Mouse (Mus musculus) midbrain, embryonic 15.5 days (tissue): Measurements from ENCODE around the gene Ifna1. TPM values are rescaled to one million over a fixed set of nuclear protein-coding genes. Genes with fewer than 3 reads are reported as not detected.
"Not testable (repeated sequence)": the region's sequence is repeated elsewhere in the genome, so short reads cannot be mapped to it uniquely, and the experiment has no call there.

Source experiments
- ATAC-seq: fragments of 200-750 bp; cut with Nextera tagmentation; replicated peaks from 2 replicates; pipeline ENCODE4 v1.8.0; 2017; ENCODE audit warnings: moderate TSS enrichment
- H3K27ac ChIP-seq: fragments of 300-500 bp; sonication (generic); 2 replicates; pipeline ENCODE4 v1.5.1; 2015; ENCODE audit warnings: mild to moderate bottlenecking, inconsistent platforms
- H3K27me3 ChIP-seq: fragments of 300-500 bp; sonication (generic); replicated peaks from 2 replicates; pipeline ENCODE4 v1.6.1; 2015; ENCODE audit warnings: inconsistent platforms
- H3K36me3 ChIP-seq: fragments of 300-500 bp; sonication (generic); replicated peaks from 2 replicates; pipeline ENCODE4 v1.6.1; 2015; ENCODE audit warnings: inconsistent platforms
- H3K4me1 ChIP-seq: fragments of 300-500 bp; sonication (generic); 2 replicates; pipeline ENCODE4 v1.6.1; 2015; ENCODE audit warnings: inconsistent platforms
- H3K4me2 ChIP-seq: fragments of 300-500 bp; sonication (generic); 2 replicates; pipeline ENCODE4 v1.6.1; 2015; ENCODE audit warnings: inconsistent platforms, mild to moderate bottlenecking, moderate library complexity
- H3K4me3 ChIP-seq: fragments of 300-500 bp; sonication (generic); 2 replicates; pipeline ENCODE4 v1.5.1; 2015; ENCODE audit warnings: mild to moderate bottlenecking, inconsistent platforms
- H3K9ac ChIP-seq: fragments of 300-500 bp; sonication (generic); 2 replicates; pipeline ENCODE4 v1.6.1; 2015; ENCODE audit warnings: mild to moderate bottlenecking, inconsistent platforms
- H3K9me3 ChIP-seq: fragments of 300-500 bp; sonication (generic); 2 replicates; pipeline ENCODE4 v1.6.1; 2016; ENCODE audit warnings: inconsistent platforms
- WGBS: fragments of 180-500 bp; shearing (Covaris S2); methylation state at CpG from one replicate; pipeline ENCODE4 v1.1.7; 2015; ENCODE audit warnings: mixed read lengths; 5-methylcytosine and 5-hydroxymethylcytosine counted together
- polyA plus RNA-seq: library from polyadenylated mRNA; unstranded; fragments of >200 nt; fragmentation: Nextera tagmentation; extraction: Ambion mirVana; gene quantifications from 2 replicates; pipeline ENCODE4 v1.2.1, GENCODE M21; 2015

Ifna1 gene
- polyA plus RNA-seq, result not detected in 2 replicates

DNA sequence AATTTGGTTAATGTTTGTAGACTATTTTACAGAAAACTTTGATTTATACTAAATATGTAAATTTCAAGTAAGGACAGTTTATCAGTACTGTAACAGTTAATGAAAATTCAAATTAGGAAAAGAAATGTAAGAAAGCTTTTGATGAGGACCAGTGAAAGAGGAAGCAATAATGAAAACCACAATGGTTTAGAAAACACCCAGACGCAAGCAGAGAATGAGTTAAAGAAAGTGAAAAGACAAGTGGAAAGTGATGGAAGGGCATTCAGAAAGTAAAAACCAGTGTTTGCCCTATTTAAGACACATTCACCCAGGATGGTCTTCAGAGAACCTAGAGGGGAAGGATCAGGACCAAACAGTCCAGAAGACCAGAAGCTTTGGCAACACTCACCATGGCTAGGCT lies at the start of gene Ifna1:
Gene Ifna1, plus strand, starts transcription at position 390 of the 400 bp plus-strand sequence.
- 73% methylated on average over 1 of the region's 1 CpGs for WGBS
- H3K36me3 ChIP-seq, result no peaks in the 10 kb centered on the region
- H3K9ac ChIP-seq, result no peak within 1 kb of the TSS
- H3K27me3 ChIP-seq, result no peaks in the 10 kb centered on the region
- no peak within 1 kb of the TSS for H3K27ac ChIP-seq
- H3K4me3 ChIP-seq, result no peak within 1 kb of the TSS
- no peaks in the 10 kb centered on the region for H3K4me1 ChIP-seq
- no peaks in the 10 kb centered on the region for H3K9me3 ChIP-seq
- no peak within 1 kb of the TSS for H3K4me2 ChIP-seq
- no peak for ATAC-seq

DNA sequence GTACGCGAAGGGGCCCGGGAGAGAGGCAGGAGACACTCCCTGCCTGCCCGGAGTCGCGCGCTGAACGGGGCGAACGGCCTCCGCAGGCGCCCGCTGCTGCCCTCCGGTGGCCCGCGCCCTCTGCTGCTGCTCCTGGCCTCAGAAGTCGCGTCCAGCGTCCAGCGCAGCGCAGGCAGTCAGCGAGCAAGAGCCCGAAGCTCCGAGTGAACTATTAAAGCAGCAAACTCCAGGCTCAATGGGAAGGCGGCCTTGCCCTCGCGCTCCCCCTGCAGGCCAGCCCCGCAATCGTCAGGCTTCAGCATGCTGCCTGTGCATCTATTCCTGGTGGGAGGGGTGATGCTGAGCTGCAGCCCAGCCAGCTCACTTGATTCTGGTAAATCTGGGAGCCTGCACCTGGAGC lies 46.9 kb upstream of the Ifna1 start, which contains the start of gene Gm13287:
Gene Gm13287, plus strand, starts transcription at position 301 of the 400 bp plus-strand sequence.
- no CpG with 5 or more reads among the region's 29 CpGs for WGBS
- not testable (repeated sequence) for H3K4me3 ChIP-seq, H3K9me3 ChIP-seq, H3K36me3 ChIP-seq, H3K27ac ChIP-seq, H3K27me3 ChIP-seq, H3K4me2 ChIP-seq, H3K9ac ChIP-seq, H3K4me1 ChIP-seq, ATAC-seq

DNA sequence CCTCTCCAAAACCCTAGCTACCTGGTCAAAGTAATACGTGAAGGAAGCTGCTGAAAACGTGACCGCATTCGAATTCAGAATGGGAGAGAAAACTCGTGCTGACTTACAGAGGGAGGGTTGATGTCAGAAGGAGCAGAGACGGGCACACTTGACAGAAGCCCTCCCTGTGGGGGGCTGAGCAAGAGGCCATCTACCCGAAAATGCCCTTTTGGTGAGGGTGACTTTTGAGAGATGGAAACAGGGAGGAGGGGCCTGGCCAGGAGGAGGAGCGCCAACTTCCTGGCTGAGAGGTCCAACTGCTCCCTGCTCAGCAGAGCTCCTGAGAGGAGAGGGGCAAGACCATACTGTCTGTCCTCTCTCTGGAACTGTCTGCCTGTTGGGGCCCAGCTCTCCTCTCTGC lies 44.7 kb upstream of the Ifna1 start, which contains the start of gene Gm13288:
Gene Gm13288, plus strand, starts transcription at position 301 of the 400 bp plus-strand sequence.
- H3K9ac ChIP-seq, H3K27me3 ChIP-seq, H3K27ac ChIP-seq, ATAC-seq, H3K4me1 ChIP-seq, H3K36me3 ChIP-seq, H3K9me3 ChIP-seq: not testable (repeated sequence)
- peak within 1 kb of the TSS; percentile 43 for H3K4me2 ChIP-seq
- peak within 1 kb of the TSS; percentile 22; the same call in 1 of the 2 replicates for H3K4me3 ChIP-seq
- no CpG with 5 or more reads among the region's 8 CpGs for whole genome bisulfite sequencing

DNA sequence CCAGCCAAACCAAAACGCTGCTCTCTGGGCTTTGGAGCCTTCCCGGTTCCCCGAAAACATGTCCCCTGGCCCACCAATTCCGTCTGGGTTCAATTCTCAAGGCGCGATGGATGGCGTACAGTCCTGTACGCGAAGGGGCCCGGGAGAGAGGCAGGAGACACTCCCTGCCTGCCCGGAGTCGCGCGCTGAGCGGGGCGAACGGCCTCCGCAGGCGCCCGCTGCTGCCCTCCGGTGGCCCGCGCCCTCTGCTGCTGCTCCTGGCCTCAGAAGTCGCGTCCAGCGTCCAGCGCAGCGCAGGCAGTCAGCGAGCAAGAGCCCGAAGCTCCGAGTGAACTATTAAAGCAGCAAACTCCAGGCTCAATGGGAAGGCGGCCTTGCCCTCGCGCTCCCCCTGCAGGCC lies 44.1 kb upstream of the Ifna1 start:
- H3K27ac ChIP-seq, H3K36me3 ChIP-seq, H3K9ac ChIP-seq, H3K27me3 ChIP-seq, ATAC-seq, H3K4me1 ChIP-seq, H3K9me3 ChIP-seq: not testable (repeated sequence)
- Histone ChIP-seq H3K4me3 (peak overlapping the region; percentile 22; the same call in 1 of the 2 replicates), H3K4me2 (peak overlapping the region; percentile 43)
- WGBS, result 0% methylated on average over 1 of the region's 34 CpGs

DNA sequence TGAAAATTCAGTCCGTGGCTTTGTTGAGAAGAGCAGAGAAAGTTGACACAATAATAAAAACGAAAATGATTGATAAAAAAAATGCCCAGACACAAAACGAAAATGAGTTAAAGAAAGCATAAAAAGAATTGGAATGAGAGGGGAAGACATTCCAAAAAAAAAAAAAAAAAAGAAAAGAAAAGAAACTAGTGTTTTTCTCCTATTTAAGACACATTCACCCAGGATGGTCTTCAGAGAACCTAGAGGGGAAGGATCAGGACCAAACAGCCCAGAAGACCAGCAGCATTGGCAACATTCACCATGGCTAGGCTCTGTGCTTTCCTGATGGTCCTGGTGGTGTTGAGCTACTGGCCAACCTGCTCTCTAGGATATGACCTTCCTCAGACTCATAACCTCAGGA lies 34.0 kb upstream of the Ifna1 start, which contains the start of gene Ifna7:
Gene Ifna7, plus strand, starts transcription at position 301 of the 400 bp plus-strand sequence.
- no peaks in the 10 kb centered on the region for H3K27me3 ChIP-seq
- H3K36me3 ChIP-seq, result no peaks in the 10 kb centered on the region
- no peaks in the 10 kb centered on the region for H3K4me1 ChIP-seq
- ATAC-seq, result no peak
- no peak within 1 kb of the TSS for H3K4me2 ChIP-seq
- no peak within 1 kb of the TSS for H3K27ac ChIP-seq
- H3K9ac ChIP-seq, result no peak within 1 kb of the TSS
- no peak within 1 kb of the TSS for H3K4me3 ChIP-seq
- H3K9me3 ChIP-seq, result no peaks in the 10 kb centered on the region
- 61% methylated on average over 3 of the region's 3 CpGs for WGBS

DNA sequence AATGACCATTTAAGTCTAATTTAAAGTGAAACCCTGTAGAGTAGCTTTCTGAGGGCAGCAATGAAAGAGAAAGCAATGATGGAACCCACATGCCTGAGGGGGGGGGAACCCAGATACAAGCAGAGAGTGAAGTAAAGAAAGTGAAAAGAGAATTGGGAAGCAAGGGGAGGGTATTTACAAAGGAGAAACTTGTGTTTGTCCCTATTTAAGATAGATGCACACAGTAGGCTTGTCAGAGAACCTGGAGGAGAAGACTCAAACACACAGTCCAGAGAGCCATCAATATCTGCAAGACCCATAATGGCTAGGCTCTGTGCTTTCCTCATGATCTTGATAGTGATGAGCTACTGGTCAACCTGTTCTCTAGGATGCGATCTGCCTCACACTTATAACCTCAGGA lies 30.2 kb upstream of the Ifna1 start, which contains the start of gene Ifna11:
Gene Ifna11, plus strand, starts transcription at position 301 of the 400 bp plus-strand sequence.
- Histone ChIP-seq H3K9ac (no peak within 1 kb of the TSS), H3K27me3 (no peaks in the 10 kb centered on the region), H3K36me3 (no peaks in the 10 kb centered on the region), H3K9me3 (no peaks in the 10 kb centered on the region), H3K27ac (no peak within 1 kb of the TSS), H3K4me2 (no peak within 1 kb of the TSS), H3K4me1 (no peaks in the 10 kb centered on the region), H3K4me3 (no peak within 1 kb of the TSS)
- 70% methylated on average over 1 of the region's 1 CpGs for WGBS
- no peak for ATAC-seq

DNA sequence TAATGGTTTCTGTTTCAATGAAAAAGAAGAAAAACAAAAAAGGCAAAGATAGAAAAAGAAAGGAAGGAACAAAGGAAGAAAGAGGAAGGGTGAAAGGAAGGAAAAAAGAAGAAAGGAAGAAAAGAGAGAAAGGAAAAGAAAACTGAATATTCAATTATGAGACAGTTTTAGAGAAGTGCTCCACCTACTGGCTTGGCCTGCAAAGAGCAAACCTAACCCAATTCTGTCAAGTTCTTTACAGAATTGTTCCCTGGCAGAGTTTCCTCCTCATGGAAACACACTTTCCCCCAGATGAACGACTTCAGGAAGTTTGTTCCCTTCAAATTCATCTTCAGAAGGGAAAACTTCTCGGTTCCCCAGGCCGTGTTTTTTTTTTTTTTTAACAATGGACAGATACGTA lies 26.9 kb upstream of the Ifna1 start:
- 33% methylated on average over 4 of the region's 4 CpGs for WGBS
- no peak overlapping the region for H3K4me3 ChIP-seq
- H3K9me3 ChIP-seq, result no peaks in the 10 kb centered on the region
- no peak for ATAC-seq
- H3K9ac ChIP-seq, result no peak overlapping the region
- H3K4me1 ChIP-seq, result no peaks in the 10 kb centered on the region
- H3K4me2 ChIP-seq, result no peak overlapping the region
- no peaks in the 10 kb centered on the region for H3K36me3 ChIP-seq
- no peaks in the 10 kb centered on the region for H3K27me3 ChIP-seq
- no peak overlapping the region for H3K27ac ChIP-seq

DNA sequence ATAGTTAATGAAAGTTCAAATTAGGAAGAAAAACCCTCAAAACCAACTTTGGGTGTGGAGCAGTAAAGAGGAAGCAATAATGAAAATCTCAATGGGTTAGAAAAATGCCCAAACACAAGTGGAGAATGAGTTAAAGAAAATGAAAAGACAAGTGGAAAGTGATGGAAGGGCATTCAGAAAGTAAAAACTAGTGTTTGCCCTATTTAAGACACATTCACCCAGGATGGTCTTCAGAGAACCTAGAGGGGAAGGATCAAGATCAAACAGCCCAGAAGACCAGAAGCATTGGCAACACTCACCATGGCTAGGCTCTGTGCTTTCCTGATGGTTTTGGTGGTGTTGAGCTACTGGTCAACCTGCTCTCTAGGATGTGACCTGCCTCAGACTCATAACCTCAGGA lies 22.8 kb upstream of the Ifna1 start, which contains the start of gene Ifna6:
Gene Ifna6, plus strand, starts transcription at position 301 of the 400 bp plus-strand sequence.
- not testable (repeated sequence) for H3K4me2 ChIP-seq, H3K27ac ChIP-seq, H3K9ac ChIP-seq, H3K4me3 ChIP-seq, H3K9me3 ChIP-seq, H3K27me3 ChIP-seq, H3K36me3 ChIP-seq, H3K4me1 ChIP-seq, ATAC-seq

DNA sequence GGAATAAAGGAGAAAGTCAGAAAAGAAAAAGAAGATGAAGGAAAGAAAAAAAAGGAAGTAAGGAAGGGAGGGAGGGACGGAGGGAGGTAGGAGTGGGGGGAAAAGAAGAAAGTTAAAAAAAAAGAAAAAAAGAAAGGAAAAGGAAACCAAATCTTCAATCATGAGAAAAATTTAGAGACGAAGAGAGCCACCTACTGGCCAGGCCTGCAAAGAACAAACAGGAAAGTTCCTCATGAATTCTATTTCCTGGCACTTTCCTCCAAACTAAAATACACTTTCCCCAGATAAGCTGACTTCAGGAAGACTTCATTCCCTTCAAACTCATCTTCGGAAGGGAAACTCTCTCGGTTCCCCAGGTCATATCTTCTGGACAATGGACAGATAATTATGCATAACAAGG lies 19.4 kb upstream of the Ifna1 start:
- 24% methylated on average over 4 of the region's 4 CpGs for WGBS
- no peak overlapping the region for H3K9ac ChIP-seq
- no peaks in the 10 kb centered on the region for H3K9me3 ChIP-seq
- no peak overlapping the region for H3K4me3 ChIP-seq
- no peak overlapping the region for H3K4me2 ChIP-seq
- H3K4me1 ChIP-seq, result no peaks in the 10 kb centered on the region
- no peak for ATAC-seq
- H3K27me3 ChIP-seq, result no peaks in the 10 kb centered on the region
- no peak overlapping the region for H3K27ac ChIP-seq
- H3K36me3 ChIP-seq, result no peaks in the 10 kb centered on the region

DNA sequence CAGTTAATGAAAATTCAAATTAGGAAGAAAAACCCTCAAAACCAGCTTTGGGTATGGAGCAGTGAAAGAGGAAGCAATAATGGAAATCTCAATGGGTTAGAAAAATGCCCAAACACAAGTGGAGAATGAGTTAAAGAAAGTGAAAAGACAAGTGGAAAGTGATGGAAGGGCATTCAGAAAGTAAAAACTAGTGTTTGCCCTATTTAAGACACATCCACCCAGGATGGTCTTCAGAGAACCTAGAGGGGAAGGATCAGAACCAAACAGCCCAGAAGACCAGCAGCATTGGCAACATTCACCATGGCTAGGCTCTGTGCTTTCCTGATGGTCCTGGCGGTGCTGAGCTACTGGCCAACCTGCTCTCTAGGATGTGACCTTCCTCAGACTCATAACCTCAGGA lies 14.7 kb upstream of the Ifna1 start, which contains the start of gene Ifna5:
Gene Ifna5, plus strand, starts transcription at position 301 of the 400 bp plus-strand sequence.
- not testable (repeated sequence) for H3K4me2 ChIP-seq, H3K4me1 ChIP-seq, H3K36me3 ChIP-seq, H3K27me3 ChIP-seq, H3K4me3 ChIP-seq, H3K9ac ChIP-seq, H3K27ac ChIP-seq, ATAC-seq, H3K9me3 ChIP-seq
- WGBS, result 67% methylated on average over 1 of the region's 1 CpGs

DNA sequence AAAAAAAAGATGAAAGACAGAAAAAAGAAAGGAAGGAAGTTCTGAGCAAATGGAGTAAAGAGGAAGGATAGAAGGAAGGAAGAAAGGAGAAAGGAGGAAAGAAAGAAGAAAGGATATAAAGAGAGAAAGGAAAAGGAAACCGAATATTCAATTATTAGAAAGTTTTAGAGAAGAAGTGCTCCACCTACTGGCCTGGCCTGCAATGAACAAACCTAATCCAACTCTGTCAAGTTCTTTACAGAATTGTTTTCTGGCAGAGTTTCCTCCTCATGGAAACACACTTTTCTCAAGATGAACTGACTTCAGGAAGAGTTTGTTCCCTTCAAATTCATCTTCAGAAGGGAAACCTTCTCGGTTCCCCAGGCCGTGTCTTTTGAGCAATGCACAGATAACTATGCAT lies 11.1 kb upstream of the Ifna1 start:
- Histone ChIP-seq H3K4me2 (no peak overlapping the region), H3K4me3 (no peak overlapping the region), H3K36me3 (no peaks in the 10 kb centered on the region), H3K4me1 (no peaks in the 10 kb centered on the region), H3K27me3 (no peaks in the 10 kb centered on the region), H3K27ac (no peak overlapping the region), H3K9ac (no peak overlapping the region), H3K9me3 (no peaks in the 10 kb centered on the region)
- 29% methylated on average over 3 of the region's 3 CpGs for WGBS
- ATAC-seq, result no peak

DNA sequence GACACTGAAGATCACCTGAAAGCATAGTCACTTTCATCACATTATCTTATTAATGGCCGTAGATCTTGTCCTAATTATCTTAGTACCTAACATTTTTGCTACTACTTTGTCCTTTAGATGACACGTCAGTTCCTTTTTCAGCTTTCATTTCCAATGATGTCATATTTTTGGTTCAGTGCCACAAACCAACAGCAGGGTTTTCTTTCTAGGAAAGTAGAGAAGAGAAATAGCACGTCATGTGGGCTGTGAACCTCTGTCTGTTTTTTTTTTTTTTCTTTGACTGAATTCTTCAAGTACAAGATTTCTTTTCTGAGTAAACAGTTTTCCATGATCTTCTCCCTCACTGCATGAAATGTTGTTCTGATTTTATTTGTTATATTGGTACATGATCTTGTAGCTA lies 9.8 kb upstream of the Ifna1 start:
- ATAC-seq, result no peak
- Histone ChIP-seq H3K4me1 (no peaks in the 10 kb centered on the region), H3K4me2 (no peak overlapping the region), H3K27me3 (no peaks in the 10 kb centered on the region), H3K27ac (no peak overlapping the region), H3K9ac (no peak overlapping the region), H3K36me3 (no peaks in the 10 kb centered on the region), H3K4me3 (no peak overlapping the region), H3K9me3 (no peaks in the 10 kb centered on the region)
- WGBS, result 83% methylated on average over 3 of the region's 3 CpGs

DNA sequence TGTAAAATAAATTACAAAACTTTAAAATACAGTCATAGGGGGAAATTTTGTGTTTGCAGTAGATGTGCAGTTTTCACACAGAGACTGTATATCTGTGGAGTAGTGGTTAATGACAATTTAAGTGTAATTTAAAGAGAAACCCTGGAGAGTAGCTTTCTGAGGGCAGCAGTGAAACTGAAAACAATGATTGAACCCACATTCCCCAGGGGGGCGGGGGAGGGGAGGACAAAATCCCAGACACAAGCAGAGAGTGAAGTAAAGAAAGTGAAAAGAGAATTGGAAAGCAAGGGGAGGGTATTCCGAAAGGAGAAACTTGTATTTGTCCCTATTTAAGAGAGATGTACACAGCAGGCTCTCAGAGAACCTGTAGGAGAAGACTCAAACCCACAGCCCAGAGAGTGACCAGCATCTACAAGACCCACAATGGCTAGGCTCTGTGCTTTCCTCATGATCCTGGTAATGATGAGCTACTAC lies 8.4 kb upstream of the Ifna1 start, which contains the start of gene Ifna4:
Gene Ifna4, plus strand, starts transcription at position 424 of the 474 bp plus-strand sequence.
- no peaks in the 10 kb centered on the region for H3K27me3 ChIP-seq
- H3K9me3 ChIP-seq, result no peaks in the 10 kb centered on the region
- ATAC-seq, result no peak
- H3K9ac ChIP-seq, result no peak within 1 kb of the TSS
- no peak within 1 kb of the TSS for H3K27ac ChIP-seq
- H3K4me1 ChIP-seq, result no peaks in the 10 kb centered on the region
- no peak within 1 kb of the TSS for H3K4me3 ChIP-seq
- no peak within 1 kb of the TSS for H3K4me2 ChIP-seq
- 44% methylated on average over 2 of the region's 2 CpGs for WGBS
- H3K36me3 ChIP-seq, result no peaks in the 10 kb centered on the region
